In genomic region chr4:32288036-32288860, GRCm38 (mm10) we compare ENCODE assay signal across 8 mouse cellular contexts. TPM values are rescaled to one million over a fixed set of nuclear protein-coding genes. Genes with fewer than 3 reads are reported as not detected.
DNase-seq lines count a peak whose midpoint lies in the region; ATAC-seq lines count a peak whose summit lies in the region.

No protein-coding gene starts in this region.

- no peak for DNase-seq in neural tube, embryonic 10.5 days (ENCODE audit: extremely low spot score, low spot score)
- DNase-seq in cerebellum, adult 9-11 months: peak; percentile 50
- DNase-seq in kidney, postnatal 36 days: peak; percentile 69 to 82
- no peak for DNase-seq in layer of hippocampus, adult 8-10 months (ENCODE audit: low spot score in 2 of 2)
- DNase-seq in left cerebral cortex, postnatal 4 days: no peak

- H3K4me3 ChIP-seq in neural tube, embryonic 13.5 days: no peak overlapping the region
- peak overlapping the region; percentile 11; the same call in 1 of the 2 replicates for H3K4me3 ChIP-seq in heart, embryonic 13.5 days
- no peak overlapping the region for H3K4me3 ChIP-seq in neural tube, embryonic 15.5 days (replicated peaks)

- ATAC-seq in neural tube, embryonic 13.5 days (ENCODE audit: low read depth): no peak
- no peak for ATAC-seq in heart, embryonic 13.5 days (ENCODE audit: extremely low read depth, insufficient number of reproducible peaks, low FRiP score, low TSS enrichment)
- peak; percentile 34; the same call in 1 of the 2 replicates for ATAC-seq in neural tube, embryonic 15.5 days (ENCODE audit: low FRiP score)

- H3K4me1 ChIP-seq in neural tube, embryonic 13.5 days (replicated peaks): peaks cover 61% of the 10 kb centered on the region
- H3K4me1 ChIP-seq in heart, embryonic 13.5 days: peaks cover 62% of the 10 kb centered on the region
- peaks cover 38% of the 10 kb centered on the region for H3K4me1 ChIP-seq in neural tube, embryonic 15.5 days

- WGBS in neural tube, embryonic 13.5 days: 49% methylated on average over 11 of the region's 11 CpGs
- 20% methylated on average over 11 of the region's 11 CpGs for WGBS in heart, embryonic 13.5 days
- WGBS in neural tube, embryonic 15.5 days: 48% methylated on average over 11 of the region's 11 CpGs

- no peaks in the 10 kb centered on the region for H3K36me3 ChIP-seq in neural tube, embryonic 13.5 days
- no peaks in the 10 kb centered on the region for H3K36me3 ChIP-seq in heart, embryonic 13.5 days
- no peaks in the 10 kb centered on the region for H3K36me3 ChIP-seq in neural tube, embryonic 15.5 days

- no peak overlapping the region; the same call in 1 of the 2 replicates for H3K9ac ChIP-seq in neural tube, embryonic 13.5 days
- H3K9ac ChIP-seq in heart, embryonic 13.5 days: 0 out of 2 replicates have a peak overlapping the region, but pooled peaks have one; percentile 53
- no peak overlapping the region for H3K9ac ChIP-seq in neural tube, embryonic 15.5 days (replicated peaks)

- H3K4me2 ChIP-seq in neural tube, embryonic 13.5 days: no peak overlapping the region
- H3K4me2 ChIP-seq in heart, embryonic 13.5 days: peak overlapping the region; percentile 50
- H3K4me2 ChIP-seq in neural tube, embryonic 15.5 days: no peak overlapping the region

- H3K27ac ChIP-seq in neural tube, embryonic 13.5 days (replicated peaks): peak overlapping the region; percentile 4; the same call in 1 of the 2 replicates
- peak overlapping the region; percentile 68 for H3K27ac ChIP-seq in heart, embryonic 13.5 days (replicated peaks)
- H3K27ac ChIP-seq in neural tube, embryonic 15.5 days (replicated peaks): 0 out of 2 replicates have a peak overlapping the region, but pooled peaks have one; percentile 6

- H3K9me3 ChIP-seq in neural tube, embryonic 13.5 days: no peaks in the 10 kb centered on the region
- H3K9me3 ChIP-seq in heart, embryonic 13.5 days: no peaks in the 10 kb centered on the region
- no peaks in the 10 kb centered on the region for H3K9me3 ChIP-seq in neural tube, embryonic 15.5 days (replicated peaks)

- no peaks in the 10 kb centered on the region for H3K27me3 ChIP-seq in neural tube, embryonic 13.5 days
- no peaks in the 10 kb centered on the region for H3K27me3 ChIP-seq in heart, embryonic 13.5 days (replicated peaks)
- H3K27me3 ChIP-seq in neural tube, embryonic 15.5 days (replicated peaks): no peaks in the 10 kb centered on the region

- intact Hi-C loops in left cerebral cortex, postnatal 4 days (cut with DNase I): no loop called here

RNA-seq across cellular contexts. Expression of gene Bach2, which starts 49.6 kb away (rescaled TPM):
- polyA plus RNA-seq in neural tube, embryonic 13.5 days (2015; fragmentation: Nextera tagmentation; extraction: Ambion mirVana): 31.5 and 37.7 TPM in 2 replicates
- 7.0 and 7.1 TPM in 2 replicates for polyA plus RNA-seq in heart, embryonic 13.5 days (2015; fragmentation: Nextera tagmentation; extraction: Ambion mirVana)
- polyA plus RNA-seq in neural tube, embryonic 15.5 days (2015; fragmentation: Nextera tagmentation; extraction: Ambion mirVana): 19.0 and 24.3 TPM in 2 replicates
- total RNA-seq in layer of hippocampus, adult 8-10 months (2022): 10 to 100 TPM; 15.1 to 17.9 (median 17.0) TPM
- total RNA-seq in left cerebral cortex, postnatal 4 days (2021): 100 to 1,000 TPM in 1 of 2 experiments, 10 to 100 TPM in 1; 92.7 to 105 TPM

Comparison
In these comparisons a context has a peak if more than half of its experiments do, and no peak if none do; other contexts are left out.
1. H3K27ac ChIP-seq: peak in every context shown above with its lines; median percentile 68 in heart, embryonic 13.5 days; 6 in neural tube, embryonic 15.5 days; 4 in neural tube, embryonic 13.5 days.
2. DNase-seq: peak in cerebellum, adult 9-11 months (single experiment) and kidney, postnatal 36 days (2 of 2); none in neural tube, embryonic 10.5 days (single experiment), layer of hippocampus, adult 8-10 months (0 of 2) and left cerebral cortex, postnatal 4 days (single experiment).